Mouse (Mus musculus): ENCODE measurements around the gene Slc35f5. TPM values are rescaled to one million over a fixed set of nuclear protein-coding genes. Genes with fewer than 3 reads are reported as not detected.

The Slc35f5 gene
- total and polyA plus RNA-seq, 3 experiments = 3.9 to 6.0 (median 5.8) TPM

DNA sequence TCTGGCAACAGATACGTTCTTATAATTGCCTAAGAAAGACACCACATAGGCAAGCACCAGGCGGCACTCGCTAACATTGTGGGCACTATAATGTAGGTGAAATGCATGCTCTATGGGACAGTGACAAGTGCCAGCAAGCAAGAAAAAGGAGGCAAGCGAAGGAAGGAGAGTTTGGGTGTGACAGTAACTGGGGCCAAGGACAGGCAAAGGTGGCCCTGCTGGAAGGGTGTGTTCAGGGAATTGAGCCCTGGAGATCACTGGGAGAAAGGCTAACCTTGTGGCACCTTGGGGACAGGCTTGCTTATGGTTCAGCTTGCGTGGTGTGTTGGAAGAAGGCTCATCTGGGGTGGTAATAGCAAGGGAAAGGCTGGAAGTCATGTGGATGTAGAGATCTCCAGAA lies 45.7 kb upstream of the Slc35f5 start:
- in situ Hi-C loops (cut with MboI; ENCODE audit: low pct_ligation_motif_present, low pct_unique_long_range_greater_than_20kb, low sequenced_read_pairs) (no loop called here), dilution Hi-C loops (cut with MboI; ENCODE audit: extremely low pct_ligation_motif_present, extremely low pct_unique_long_range_greater_than_20kb, low sequenced_read_pairs) (no loop called here)
- no peak overlapping the region for H3K4me2 ChIP-seq (ENCODE audit: insufficient read depth, low read depth, poor library complexity, severe bottlenecking)
- H3K27me3 ChIP-seq (replicated peaks) = no peaks in the 10 kb centered on the region
- no peak for DNase-seq (ENCODE audit: extremely low read depth)
- H3K27ac ChIP-seq (ENCODE audit: insufficient read depth, low read depth) = no peak overlapping the region
- no peaks in the 10 kb centered on the region for H3K36me3 ChIP-seq (replicated peaks in 1 of 2; ENCODE audit: control insufficient read depth in 1 of 2, insufficient read depth in 1 of 2, low read length in 1 of 2)
- no peak overlapping the region for H3K9ac ChIP-seq (ENCODE audit: insufficient read depth, low read depth)
- no peaks in the 10 kb centered on the region for H3K9me3 ChIP-seq (replicated peaks; ENCODE audit: low read length)
- H3K4me3 ChIP-seq (replicated peaks in 1 of 3; ENCODE audit: low read depth in 2 of 3, low read length in 2 of 3, poor library complexity in 1 of 3) = no peak overlapping the region
- peaks cover 0 to 6% of the 10 kb centered on the region in 2 experiments; a peak in 1 of 4 replicates for H3K4me1 ChIP-seq (ENCODE audit: control insufficient read depth in 1 of 2, insufficient read depth in 2 of 2)
- no peaks in the 10 kb centered on the region for H3K79me2 ChIP-seq (replicated peaks; ENCODE audit: control insufficient read depth, extremely low read depth, insufficient read depth, poor library complexity, severe bottlenecking)
- TF ChIP-seq MAX (IDR thresholded peaks at IDR 0.05; ENCODE audit: low read length) (no peak), ZNF384 (IDR thresholded peaks at IDR 0.05; ENCODE audit: low read depth, low read length) (no peak)

DNA sequence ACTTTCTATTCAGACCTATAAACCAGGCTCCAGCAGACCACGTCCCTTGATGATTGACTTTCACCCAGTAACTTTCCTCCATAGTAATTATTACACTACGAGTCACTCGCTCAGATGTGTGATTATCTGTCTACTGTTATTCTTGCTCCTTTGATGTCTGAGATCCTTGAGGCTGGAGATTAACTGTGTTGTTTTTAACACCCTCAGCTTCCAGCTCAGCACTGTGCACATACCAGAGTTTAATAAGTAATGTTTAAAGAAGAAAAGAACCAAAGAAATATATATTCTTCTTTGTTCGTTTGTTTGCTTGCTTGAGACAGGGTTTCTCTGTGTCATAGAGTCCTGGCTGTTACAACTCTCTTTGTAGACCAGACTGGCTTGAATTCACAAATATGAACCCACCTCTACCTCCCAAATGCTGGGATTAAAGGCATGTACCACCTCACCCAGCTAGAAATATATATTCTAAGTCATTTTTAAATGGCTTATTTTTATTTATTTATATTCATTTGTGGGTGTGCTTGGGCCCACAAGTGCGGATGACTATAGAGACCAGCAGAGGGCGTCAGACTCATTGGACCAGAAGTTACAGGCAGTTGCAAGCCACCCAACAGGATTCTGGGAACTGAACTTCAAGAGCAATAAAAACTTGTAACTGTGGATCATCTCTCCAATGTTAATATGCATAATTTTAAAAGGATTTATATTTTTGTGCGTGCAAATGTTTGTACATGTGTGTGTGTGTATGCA lies 43.3 kb upstream of the Slc35f5 start:
- Histone ChIP-seq H3K36me3 (replicated peaks in 1 of 2; ENCODE audit: control insufficient read depth in 1 of 2, insufficient read depth in 1 of 2, low read length in 1 of 2) (no peaks in the 10 kb centered on the region), H3K9me3 (replicated peaks; ENCODE audit: low read length) (no peaks in the 10 kb centered on the region), H3K4me2 (ENCODE audit: insufficient read depth, low read depth, poor library complexity, severe bottlenecking) (no peak overlapping the region; the same call in 1 of the 2 replicates), H3K4me3 (replicated peaks in 1 of 3; ENCODE audit: low read depth in 2 of 3, low read length in 2 of 3, poor library complexity in 1 of 3) (no peak overlapping the region), H3K9ac (ENCODE audit: insufficient read depth, low read depth) (no peak overlapping the region), H3K4me1 (ENCODE audit: control insufficient read depth in 1 of 2, insufficient read depth in 2 of 2) (peaks cover 0 to 6% of the 10 kb centered on the region in 2 experiments; a peak in 1 of 4 replicates), H3K27me3 (replicated peaks) (no peaks in the 10 kb centered on the region), H3K27ac (ENCODE audit: insufficient read depth, low read depth) (no peak overlapping the region), H3K79me2 (replicated peaks; ENCODE audit: control insufficient read depth, extremely low read depth, insufficient read depth, poor library complexity, severe bottlenecking) (no peaks in the 10 kb centered on the region)
- dilution Hi-C loops (cut with MboI; ENCODE audit: extremely low pct_ligation_motif_present, extremely low pct_unique_long_range_greater_than_20kb, low sequenced_read_pairs) = no loop called here
- TF ChIP-seq JUN (IDR thresholded peaks at IDR 0.05; ENCODE audit: insufficient read depth, low read depth, low read length) = no peak
- TF ChIP-seq CTCF (conservative IDR thresholded peaks at IDR 0.05 in 1 of 2, IDR thresholded peaks at IDR 0.05 in 1 of 2; ENCODE audit: low read depth in 2 of 2, low read length in 2 of 2) = peak in 1 of 2 experiments; percentile 31; a peak in 2 of 4 replicates
- no peak for TF ChIP-seq ETS1 (conservative IDR thresholded peaks at IDR 0.05; ENCODE audit: low read depth, low read length)
- TF ChIP-seq TBP (conservative IDR thresholded peaks at IDR 0.05; ENCODE audit: low read depth, low read length) = no peak
- in situ Hi-C loops (cut with MboI; ENCODE audit: low pct_ligation_motif_present, low pct_unique_long_range_greater_than_20kb, low sequenced_read_pairs) = no loop called here
- no peak for DNase-seq (ENCODE audit: extremely low read depth)

DNA sequence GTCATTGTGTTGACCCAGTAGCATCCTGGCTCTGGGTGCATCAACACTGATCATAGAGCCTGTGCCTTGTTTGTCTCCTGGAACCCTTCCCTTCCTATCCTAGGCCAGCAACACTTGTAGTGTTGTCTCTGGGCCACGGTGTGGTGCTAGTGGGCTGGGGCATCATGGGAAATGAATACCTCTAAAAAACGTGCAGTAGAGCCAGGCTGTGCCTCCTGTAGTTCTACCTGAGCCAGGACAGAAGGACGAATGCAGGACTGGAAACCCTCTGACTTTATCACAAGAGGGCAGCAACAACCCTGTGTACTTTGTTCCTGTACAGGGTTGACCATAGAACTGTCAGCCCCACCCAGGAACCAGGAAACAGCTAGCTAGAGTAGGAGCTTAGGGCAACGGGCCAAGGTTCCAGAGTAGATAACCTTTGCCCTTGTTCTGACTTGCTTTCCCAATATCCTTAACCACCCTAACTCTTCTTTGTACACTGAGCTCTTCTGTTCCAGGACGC lies 41.2 kb upstream of the Slc35f5 start:
- Histone ChIP-seq H3K4me2 (ENCODE audit: insufficient read depth, low read depth, poor library complexity, severe bottlenecking) (no peak overlapping the region), H3K9me3 (replicated peaks; ENCODE audit: low read length) (no peaks in the 10 kb centered on the region), H3K36me3 (replicated peaks in 1 of 2; ENCODE audit: control insufficient read depth in 1 of 2, insufficient read depth in 1 of 2, low read length in 1 of 2) (no peaks in the 10 kb centered on the region), H3K9ac (ENCODE audit: insufficient read depth, low read depth) (no peak overlapping the region), H3K27me3 (replicated peaks) (no peaks in the 10 kb centered on the region), H3K4me1 (ENCODE audit: control insufficient read depth in 1 of 2, insufficient read depth in 2 of 2) (peaks cover 0 to 6% of the 10 kb centered on the region in 2 experiments; a peak in 1 of 4 replicates), H3K4me3 (replicated peaks in 1 of 3; ENCODE audit: low read depth in 2 of 3, low read length in 2 of 3, poor library complexity in 1 of 3) (no peak overlapping the region), H3K79me2 (replicated peaks; ENCODE audit: control insufficient read depth, extremely low read depth, insufficient read depth, poor library complexity, severe bottlenecking) (no peaks in the 10 kb centered on the region), H3K27ac (ENCODE audit: insufficient read depth, low read depth) (no peak overlapping the region)
- peak; percentile 37 for DNase-seq (ENCODE audit: extremely low read depth)
- dilution Hi-C loops (cut with MboI; ENCODE audit: extremely low pct_ligation_motif_present, extremely low pct_unique_long_range_greater_than_20kb, low sequenced_read_pairs) (no loop called here), in situ Hi-C loops (cut with MboI; ENCODE audit: low pct_ligation_motif_present, low pct_unique_long_range_greater_than_20kb, low sequenced_read_pairs) (no loop called here)
- TF ChIP-seq MAZ (IDR thresholded peaks at IDR 0.05; ENCODE audit: low read depth, low read length) (no peak), MAFK (IDR thresholded peaks at IDR 0.05; ENCODE audit: insufficient replicate concordance, low read length) (no peak), USF1 (IDR thresholded peaks at IDR 0.05; ENCODE audit: low read depth, low read length) (no peak), GABPA (IDR thresholded peaks at IDR 0.05; ENCODE audit: insufficient replicate concordance, low read depth, low read length) (no peak), ELF1 (IDR thresholded peaks at IDR 0.05; ENCODE audit: low read depth, low read length) (peak; percentile 60), ZKSCAN1 (IDR thresholded peaks at IDR 0.05; ENCODE audit: borderline replicate concordance, low read depth, low read length) (no peak), ETS1 (conservative IDR thresholded peaks at IDR 0.05; ENCODE audit: low read depth, low read length) (no peak), E2F4 (IDR thresholded peaks at IDR 0.05; ENCODE audit: insufficient replicate concordance, low read depth, low read length) (no peak), MYC (IDR thresholded peaks at IDR 0.05; ENCODE audit: low read depth, low read length) (no peak), KAT2A (IDR thresholded peaks at IDR 0.05; ENCODE audit: insufficient replicate concordance, low read length) (no peak), TBP (conservative IDR thresholded peaks at IDR 0.05; ENCODE audit: low read depth, low read length) (no peak), ZMIZ1 (IDR thresholded peaks at IDR 0.05; ENCODE audit: low read depth, low read length) (no peak), CTCF (conservative IDR thresholded peaks at IDR 0.05 in 1 of 2, IDR thresholded peaks at IDR 0.05 in 1 of 2; ENCODE audit: low read depth in 2 of 2, low read length in 2 of 2) (peak; percentile 42 to 73; a peak in 3 of 4 replicates), MXI1 (IDR thresholded peaks at IDR 0.05; ENCODE audit: low read depth, low read length) (no peak), POLR2AphosphoS2 (IDR thresholded peaks at IDR 0.05; ENCODE audit: low read depth, low read length) (no peak), JUND (conservative IDR thresholded peaks at IDR 0.05; ENCODE audit: low read depth, low read length) (no peak), SMC3 (IDR thresholded peaks at IDR 0.05; ENCODE audit: low read depth, low read length) (peak; percentile 67), MAX (IDR thresholded peaks at IDR 0.05; ENCODE audit: low read length) (no peak), TCF12 (IDR thresholded peaks at IDR 0.05; ENCODE audit: low read depth, low read length) (no peak), EP300 (IDR thresholded peaks at IDR 0.05; ENCODE audit: low read length) (no peak), SIN3A (IDR thresholded peaks at IDR 0.05; ENCODE audit: low read length) (no peak), POLR2A (IDR thresholded peaks at IDR 0.05; ENCODE audit: low read depth, low read length) (no peak)
